Mouse (Mus musculus) lung, embryonic 14.5 days (tissue): ENCODE measurements around the gene Tmem168. TPM values are rescaled to one million over a fixed set of nuclear protein-coding genes. Genes with fewer than 3 reads are reported as not detected.

Experiments
- ATAC-seq: fragments of 200-750 bp; cut with Nextera tagmentation; 2 replicates; pipeline ENCODE4 v1.8.0; 2017; ENCODE audit warnings: mild to moderate bottlenecking, moderate TSS enrichment, moderate library complexity; ENCODE audit not compliant: insufficient read depth
- DNase-seq: peaks from one replicate; pipeline ENCODE4 v3.0.0-alpha.2; 2015
- H3K27ac ChIP-seq: fragments of 300-500 bp; sonication (generic); 2 replicates; pipeline ENCODE4 v1.5.1; 2014; ENCODE audit warnings: low read depth, mild to moderate bottlenecking, moderate library complexity
- H3K27me3 ChIP-seq: fragments of 300-500 bp; sonication (generic); 2 replicates; pipeline ENCODE4 v1.6.1; 2014; ENCODE audit warnings: low read length, control low read depth; ENCODE audit not compliant: insufficient read depth
- H3K36me3 ChIP-seq: fragments of 300-500 bp; sonication (generic); 2 replicates; pipeline ENCODE4 v1.6.1; 2014; ENCODE audit warnings: control low read depth; ENCODE audit not compliant: insufficient read depth
- H3K4me1 ChIP-seq: fragments of 300-500 bp; sonication (generic); 2 replicates; pipeline ENCODE4 v1.6.1; 2014; ENCODE audit warnings: antibody characterized with exemption, control low read depth; ENCODE audit not compliant: insufficient read depth
- H3K4me2 ChIP-seq: fragments of 300-500 bp; sonication (generic); 2 replicates; pipeline ENCODE4 v1.6.1; 2014; ENCODE audit warnings: mild to moderate bottlenecking
- H3K4me3 ChIP-seq: fragments of 300-500 bp; sonication (generic); 2 replicates; pipeline ENCODE4 v1.5.1; 2014; ENCODE audit warnings: low read depth, low read length
- H3K9ac ChIP-seq: fragments of 300-500 bp; sonication (generic); 2 replicates; pipeline ENCODE4 v1.6.1; 2014
- H3K9me3 ChIP-seq: fragments of 300-500 bp; sonication (generic); 2 replicates; pipeline ENCODE4 v1.6.1; 2016; ENCODE audit warnings: low read depth, low read length, control low read depth
- CTCF ChIP-seq: IDR thresholded peaks from 2 replicates; pipeline ENCODE4 v1.5.1; 2016; ENCODE audit warnings: antibody characterized with exemption, low read depth
- WGBS: fragments of 180-500 bp; shearing (Covaris S2); extraction: QIAGEN DNeasy Blood & Tissue Kit; methylation state at CpG from one replicate; pipeline ENCODE4 v1.1.7; 2014; 5-methylcytosine and 5-hydroxymethylcytosine counted together
- polyA plus RNA-seq: library from polyadenylated mRNA; unstranded; fragments of >200 nt; fragmentation: Nextera tagmentation; extraction: Ambion mirVana; gene quantifications from 2 replicates; pipeline ENCODE4 v1.2.1, GENCODE M21; 2014

Tmem168 gene
- polyA plus RNA-seq, 1 experiment from 2014 or later, result 46.7 TPM

DNA sequence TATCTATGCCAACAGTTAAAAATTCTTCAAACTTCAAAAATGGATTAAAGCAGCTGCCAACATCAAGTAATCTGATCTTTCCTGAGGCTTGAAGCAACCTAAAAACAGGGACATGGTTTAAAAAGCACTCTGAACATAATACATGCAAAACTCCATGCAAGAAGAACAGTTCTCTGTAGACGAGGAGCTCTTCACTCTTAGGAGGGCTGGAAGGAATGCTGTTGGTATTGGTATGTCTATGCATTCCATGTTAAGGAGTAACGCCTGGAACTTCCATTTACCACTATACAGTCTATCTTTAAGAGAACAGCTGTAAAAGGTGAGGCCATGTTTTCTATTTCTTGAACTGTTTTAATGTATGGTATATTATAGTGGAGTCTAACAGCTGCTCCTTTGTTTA is 22.7 kb upstream of the Tmem168 start:
- ATAC-seq (no peak), DNase-seq (no peak)
- Histone ChIP-seq H3K4me3 (no peak overlapping the region), H3K9me3 (no peaks in the 10 kb centered on the region), H3K36me3 (peaks cover 9% of the 10 kb centered on the region), H3K4me1 (no peaks in the 10 kb centered on the region), H3K9ac (no peak overlapping the region), H3K27ac (no peak overlapping the region), H3K4me2 (no peak overlapping the region), H3K27me3 (no peaks in the 10 kb centered on the region)
- 73% methylated on average over 2 of the region's 2 CpGs for WGBS
- TF ChIP-seq CTCF, result no peak

DNA sequence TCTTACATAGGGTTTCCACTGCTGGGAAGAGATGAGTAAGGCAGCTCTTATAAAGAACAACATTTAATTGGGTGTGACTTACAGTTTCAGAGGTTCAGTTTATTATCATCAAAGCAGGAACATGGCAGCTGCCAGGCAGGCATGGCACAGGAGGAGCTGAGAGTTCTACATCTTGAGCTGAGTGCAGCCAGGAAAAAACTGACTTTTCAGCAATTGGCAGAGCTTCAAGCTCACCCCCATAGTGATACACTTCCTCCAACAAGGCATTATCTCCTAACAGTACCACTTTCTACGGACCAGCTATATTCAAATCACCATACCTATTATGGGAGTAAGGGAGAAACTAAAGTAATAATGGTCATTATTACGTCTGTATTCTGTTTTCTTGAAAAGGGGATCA is 11.7 kb upstream of the Tmem168 start:
- no peak for TF ChIP-seq CTCF
- no peak overlapping the region for H3K9ac ChIP-seq
- DNase-seq, result no peak
- no peak for ATAC-seq
- H3K4me2 ChIP-seq, result no peak overlapping the region
- H3K4me1 ChIP-seq, result no peaks in the 10 kb centered on the region
- H3K4me3 ChIP-seq, result no peak overlapping the region
- WGBS, result 84% methylated on average over 2 of the region's 2 CpGs
- H3K9me3 ChIP-seq, result no peaks in the 10 kb centered on the region
- H3K27me3 ChIP-seq, result no peaks in the 10 kb centered on the region
- no peak overlapping the region for H3K27ac ChIP-seq
- H3K36me3 ChIP-seq, result no peaks in the 10 kb centered on the region

DNA sequence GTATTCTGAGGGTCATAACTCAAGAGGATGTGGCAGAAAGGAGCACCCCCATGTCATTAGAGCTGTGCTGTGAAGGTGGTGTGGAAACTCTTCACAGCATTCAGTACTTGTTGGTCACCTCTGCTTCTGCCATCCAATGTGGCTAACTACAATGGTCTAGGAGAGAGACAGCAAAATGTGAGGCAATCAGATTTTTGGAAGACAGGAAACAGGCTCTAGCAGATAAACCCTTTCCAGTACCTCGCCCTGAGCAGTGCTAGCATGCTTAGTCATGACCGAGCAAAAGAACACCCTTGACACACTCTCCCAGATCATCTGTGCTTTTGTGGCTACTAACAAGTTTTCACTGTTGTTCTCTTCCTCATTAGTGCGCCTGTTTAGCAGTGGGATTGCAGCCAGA is 9.2 kb upstream of the Tmem168 start:
- no peaks in the 10 kb centered on the region for H3K27me3 ChIP-seq
- no peak overlapping the region for H3K4me3 ChIP-seq
- no peaks in the 10 kb centered on the region for H3K36me3 ChIP-seq
- H3K4me2 ChIP-seq, result no peak overlapping the region
- no peak for DNase-seq
- no peaks in the 10 kb centered on the region for H3K9me3 ChIP-seq
- no peak for ATAC-seq
- H3K4me1 ChIP-seq, result no peaks in the 10 kb centered on the region
- no peak overlapping the region for H3K9ac ChIP-seq
- no peak overlapping the region for H3K27ac ChIP-seq
- no peak for TF ChIP-seq CTCF
- WGBS, result 78% methylated on average over 3 of the region's 3 CpGs

DNA sequence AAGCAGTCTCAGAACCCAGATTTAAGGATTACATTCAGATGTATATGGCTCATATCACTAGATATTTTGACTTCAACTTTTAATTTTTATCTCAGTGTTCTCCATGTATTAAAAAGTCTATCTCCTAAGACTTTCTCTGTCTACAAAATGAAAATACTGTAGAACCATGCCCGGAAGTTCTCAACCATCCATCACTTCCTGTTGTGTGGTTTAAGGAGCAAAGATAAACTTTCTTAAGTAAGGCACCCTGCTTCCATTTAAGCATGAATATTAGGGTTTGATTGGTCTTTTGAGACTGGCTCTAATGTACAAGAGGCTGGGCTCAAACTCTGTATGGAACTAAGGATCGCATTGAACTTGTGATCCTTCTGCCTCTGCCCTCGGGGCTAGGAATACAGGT is 6.7 kb upstream of the Tmem168 start:
- Histone ChIP-seq H3K27ac (no peak overlapping the region), H3K9me3 (no peaks in the 10 kb centered on the region), H3K4me1 (no peaks in the 10 kb centered on the region), H3K27me3 (no peaks in the 10 kb centered on the region), H3K9ac (no peak overlapping the region), H3K36me3 (no peaks in the 10 kb centered on the region), H3K4me3 (no peak overlapping the region), H3K4me2 (no peak overlapping the region)
- no peak for ATAC-seq
- DNase-seq, result no peak
- no peak for TF ChIP-seq CTCF
- WGBS, result 86% methylated on average over 3 of the region's 3 CpGs

DNA sequence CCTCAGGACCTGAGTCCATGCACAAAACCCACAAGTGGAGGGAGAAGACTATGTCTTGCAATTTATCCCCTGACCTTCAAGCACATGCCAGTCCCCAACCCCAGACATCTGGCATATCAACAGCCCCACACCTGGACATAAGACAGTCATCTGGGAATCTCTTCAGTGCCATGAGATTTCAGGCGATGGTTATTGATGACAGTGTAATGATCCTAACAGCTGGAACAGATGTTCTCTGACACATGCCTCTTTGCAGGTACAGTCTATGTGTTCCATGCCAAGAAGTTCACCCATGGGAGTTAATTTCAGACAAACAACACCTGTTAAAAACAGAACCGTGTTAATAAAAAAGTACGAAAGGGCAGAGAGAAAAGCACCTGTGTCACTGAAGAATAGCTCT is 5.8 kb upstream of the Tmem168 start:
- DNase-seq, result no peak
- no peaks in the 10 kb centered on the region for H3K9me3 ChIP-seq
- no peak overlapping the region for H3K4me2 ChIP-seq
- no peak for ATAC-seq
- 77% methylated on average over 3 of the region's 3 CpGs for WGBS
- H3K4me3 ChIP-seq, result no peak overlapping the region
- H3K4me1 ChIP-seq, result peaks cover 3% of the 10 kb centered on the region; the same call in 1 of the 2 replicates
- H3K36me3 ChIP-seq, result no peaks in the 10 kb centered on the region
- no peak for TF ChIP-seq CTCF
- H3K9ac ChIP-seq, result no peak overlapping the region
- no peak overlapping the region for H3K27ac ChIP-seq
- no peaks in the 10 kb centered on the region for H3K27me3 ChIP-seq

DNA sequence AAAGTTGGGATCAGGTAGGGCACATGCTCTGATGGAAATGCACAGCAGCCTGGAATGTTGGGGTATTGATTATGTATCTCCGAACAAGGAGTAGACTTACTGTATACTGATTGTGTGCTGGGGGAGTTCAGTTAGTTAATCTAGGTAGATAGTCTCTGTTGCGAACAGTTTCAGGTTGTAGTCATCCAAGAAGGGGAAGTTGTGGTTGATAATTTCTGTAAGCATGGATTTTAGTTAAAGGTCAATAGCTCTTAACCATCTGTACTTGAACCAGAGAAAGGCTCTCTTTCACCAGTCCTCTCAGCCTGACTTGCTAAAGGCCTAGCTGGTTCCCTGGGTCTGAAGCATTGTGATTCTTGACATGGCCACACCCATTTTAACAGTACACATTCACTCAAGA is 3.0 kb upstream of the Tmem168 start:
- no peaks in the 10 kb centered on the region for H3K9me3 ChIP-seq
- H3K27ac ChIP-seq, result no peak overlapping the region
- no peaks in the 10 kb centered on the region for H3K36me3 ChIP-seq
- TF ChIP-seq CTCF, result no peak
- no peak overlapping the region for H3K4me2 ChIP-seq
- no peak for DNase-seq
- no peaks in the 10 kb centered on the region for H3K27me3 ChIP-seq
- no peak overlapping the region for H3K4me3 ChIP-seq
- no peak for ATAC-seq
- H3K9ac ChIP-seq, result no peak overlapping the region
- WGBS, result 90% methylated on average over 2 of the region's 2 CpGs
- H3K4me1 ChIP-seq, result peaks cover 15% of the 10 kb centered on the region; the same call in 1 of the 2 replicates

DNA sequence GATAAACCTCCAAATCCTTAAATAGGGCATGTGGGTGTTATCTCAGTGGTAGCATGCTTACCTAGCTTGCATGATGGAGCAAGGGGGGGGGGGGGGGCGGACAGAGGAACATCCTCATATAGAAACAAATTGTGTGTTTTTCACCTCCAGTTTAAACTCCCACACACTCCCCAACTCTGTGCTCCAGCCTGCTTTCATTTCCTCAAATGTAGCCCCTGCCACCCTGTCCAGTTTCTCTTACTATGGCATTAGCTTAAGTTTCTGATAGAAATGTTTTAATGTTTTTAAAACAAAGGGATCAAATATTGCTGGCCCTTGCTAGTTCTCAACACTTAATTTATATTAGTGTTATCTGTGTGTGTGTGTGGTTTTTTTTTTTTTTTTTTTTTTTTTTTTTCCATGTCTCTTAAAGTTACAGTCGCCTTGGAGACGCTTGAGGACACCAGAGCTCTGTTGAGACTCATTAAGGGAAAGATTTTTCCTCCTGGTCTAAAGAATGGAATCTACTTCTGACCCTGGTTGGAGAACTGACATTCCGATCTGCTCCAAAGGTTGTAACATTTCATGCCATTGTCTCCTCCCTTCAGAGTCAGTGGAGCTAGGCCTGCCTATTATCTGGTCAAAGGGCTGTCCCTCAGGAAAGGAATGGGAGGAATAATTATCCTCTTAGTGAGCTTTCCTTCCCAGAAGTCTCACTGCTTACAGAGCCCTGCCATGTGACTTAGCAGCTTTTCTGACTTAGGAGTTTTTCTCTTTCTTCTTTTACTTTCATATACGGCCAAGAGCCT is 1.6 kb upstream of the Tmem168 start:
- no peaks in the 10 kb centered on the region; the same call in 1 of the 2 replicates for H3K36me3 ChIP-seq
- H3K4me1 ChIP-seq, result peaks cover 15% of the 10 kb centered on the region; the same call in 1 of the 2 replicates
- WGBS, result 63% methylated on average over 5 of the region's 5 CpGs
- H3K4me3 ChIP-seq, result no peak overlapping the region
- no peak overlapping the region for H3K27ac ChIP-seq
- no peaks in the 10 kb centered on the region for H3K9me3 ChIP-seq
- H3K9ac ChIP-seq, result no peak overlapping the region
- H3K4me2 ChIP-seq, result no peak overlapping the region
- no peak for DNase-seq
- no peak for TF ChIP-seq CTCF
- no peak for ATAC-seq
- no peaks in the 10 kb centered on the region for H3K27me3 ChIP-seq
